Mouse (Mus musculus): ENCODE measurements at regions not wholly inside any gene's neighbourhood (a gene's known extent, or its start where the extent isn't known, plus 50 kb on each side); places are given as distances from the start of the nearest gene placed in this dataset.

DNA sequence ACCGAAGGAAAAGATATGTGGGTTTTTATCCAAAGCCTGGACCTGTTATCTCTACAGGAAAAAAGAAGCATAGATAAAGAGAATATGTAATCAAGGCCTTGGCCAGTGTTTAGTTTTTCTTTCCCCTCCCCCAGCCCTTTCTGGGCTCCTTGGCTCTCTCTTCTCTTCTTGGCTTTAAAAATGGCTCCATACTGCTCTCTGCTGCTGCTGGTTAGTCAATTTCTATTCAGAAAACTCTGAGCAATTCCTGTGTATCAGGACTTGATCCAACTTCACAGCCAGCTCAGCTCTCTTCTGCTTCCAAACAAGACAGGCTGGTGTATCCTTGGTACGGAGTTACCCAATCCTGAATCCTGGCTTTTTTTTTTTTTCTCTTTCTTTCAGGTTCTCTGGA is 689.4 kb upstream of the Ptbp2 start:
- DNase-seq (ENCODE audit: low read depth, low spot score): no peak
- no peak overlapping the region for H3K9ac ChIP-seq (ENCODE audit: control insufficient read depth, low read depth, low read length, poor library complexity, severe bottlenecking)
- no peak for TF ChIP-seq ELF1 (IDR thresholded peaks at IDR 0.05; ENCODE audit: low read depth, low read length)
- no peaks in the 10 kb centered on the region for H3K36me3 ChIP-seq (ENCODE audit: control insufficient read depth in 1 of 2, insufficient read depth in 2 of 2, low read length in 2 of 2)
- no peaks in the 10 kb centered on the region for H3K4me1 ChIP-seq (ENCODE audit: control insufficient read depth in 1 of 2, insufficient read depth in 2 of 2, low read length in 2 of 2)
- H3K27ac ChIP-seq (ENCODE audit: control insufficient read depth, low read depth, low read length): no peak overlapping the region
- no peaks in the 10 kb centered on the region for H3K27me3 ChIP-seq (ENCODE audit: control insufficient read depth in 1 of 2, insufficient read depth in 2 of 2, low read length in 2 of 2)
- no peaks in the 10 kb centered on the region for H3K9me3 ChIP-seq (replicated peaks; ENCODE audit: insufficient read depth, low read length)
- no peak overlapping the region for H3K4me3 ChIP-seq (ENCODE audit: control insufficient read depth in 1 of 2, insufficient read depth in 1 of 2, low read depth in 2 of 2, low read length in 2 of 2)
- H3K79me2 ChIP-seq (ENCODE audit: control insufficient read depth, insufficient read depth, low read length, poor library complexity): no peaks in the 10 kb centered on the region

DNA sequence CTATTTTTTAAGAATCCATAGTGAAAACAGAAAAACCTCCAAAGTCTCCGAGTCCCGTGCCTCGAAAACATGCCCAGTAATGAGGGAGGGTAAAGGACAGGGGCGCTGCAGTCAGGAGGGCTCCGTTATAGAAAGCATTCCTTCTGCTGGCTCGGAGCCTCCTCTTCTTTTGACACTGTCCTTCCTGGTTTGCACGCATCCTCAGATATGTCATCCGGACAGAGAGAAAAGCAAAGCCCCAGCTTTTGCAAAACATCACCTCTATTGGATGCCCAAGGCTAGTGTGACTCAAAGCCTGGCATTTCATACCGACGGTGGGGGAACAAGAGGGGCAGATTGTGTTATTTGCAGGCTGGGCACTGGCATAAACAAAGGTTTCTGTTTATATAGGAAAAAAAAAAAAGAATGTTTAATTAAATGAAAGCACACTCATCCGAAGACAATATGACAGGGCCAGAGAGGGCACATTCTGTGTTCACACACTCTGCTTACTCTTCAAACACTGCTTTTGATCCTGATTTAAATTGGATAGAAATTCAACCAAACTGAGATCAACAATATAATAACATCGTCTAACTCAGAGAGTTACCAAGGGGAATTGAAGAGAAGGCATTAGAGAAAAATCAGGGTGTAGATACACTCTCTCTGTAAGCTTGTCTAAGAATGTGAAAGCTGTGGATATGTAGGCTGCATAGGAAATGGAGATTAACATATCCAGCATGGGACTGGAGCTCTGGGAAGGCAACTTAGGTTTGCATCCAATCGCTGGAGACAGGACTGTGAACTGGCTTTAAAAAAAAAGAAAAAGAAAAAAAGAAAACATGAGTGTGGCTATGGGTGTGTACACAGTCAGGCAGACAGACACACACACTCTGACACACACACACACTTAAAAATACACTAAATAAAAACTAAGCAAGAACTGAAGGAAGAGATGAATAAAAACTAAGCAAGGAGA is 688.7 kb upstream of the Ptbp2 start:
- no peaks in the 10 kb centered on the region for H3K9me3 ChIP-seq (replicated peaks; ENCODE audit: insufficient read depth, low read length)
- no peaks in the 10 kb centered on the region for H3K79me2 ChIP-seq (ENCODE audit: control insufficient read depth, insufficient read depth, low read length, poor library complexity)
- no peaks in the 10 kb centered on the region for H3K4me1 ChIP-seq (ENCODE audit: control insufficient read depth in 1 of 2, insufficient read depth in 2 of 2, low read length in 2 of 2)
- no peak overlapping the region for H3K9ac ChIP-seq (ENCODE audit: control insufficient read depth, low read depth, low read length, poor library complexity, severe bottlenecking)
- no peaks in the 10 kb centered on the region for H3K36me3 ChIP-seq (ENCODE audit: control insufficient read depth in 1 of 2, insufficient read depth in 2 of 2, low read length in 2 of 2)
- H3K27ac ChIP-seq (ENCODE audit: control insufficient read depth, low read depth, low read length): no peak overlapping the region
- DNase-seq (ENCODE audit: low read depth, low spot score): no peak
- no peak overlapping the region for H3K4me3 ChIP-seq (ENCODE audit: control insufficient read depth in 1 of 2, insufficient read depth in 1 of 2, low read depth in 2 of 2, low read length in 2 of 2)
- TF ChIP-seq GABPA (IDR thresholded peaks at IDR 0.05; ENCODE audit: low read depth, low read length) (no peak), ELF1 (IDR thresholded peaks at IDR 0.05; ENCODE audit: low read depth, low read length) (no peak), ZKSCAN1 (IDR thresholded peaks at IDR 0.05; ENCODE audit: low read depth, low read length) (no peak), TBP (IDR thresholded peaks at IDR 0.05; ENCODE audit: low read depth, low read length) (no peak), MEF2A (IDR thresholded peaks at IDR 0.05; ENCODE audit: extremely low read depth, insufficient replicate concordance, low read depth, low read length, poor library complexity, severe bottlenecking) (no peak), TCF12 (IDR thresholded peaks at IDR 0.05; ENCODE audit: low read depth, low read length) (no peak), MAFK (IDR thresholded peaks at IDR 0.05; ENCODE audit: borderline replicate concordance, low read depth, low read length) (no peak), CHD1 (IDR thresholded peaks at IDR 0.05; ENCODE audit: low read depth, low read length) (no peak), MYB (IDR thresholded peaks at IDR 0.05; ENCODE audit: low read depth, low read length) (no peak), MAX (IDR thresholded peaks at IDR 0.05; ENCODE audit: low read length) (no peak), NRF1 (IDR thresholded peaks at IDR 0.05; ENCODE audit: insufficient read depth, low read depth, low read length, poor library complexity, severe bottlenecking) (no peak)
- H3K27me3 ChIP-seq (ENCODE audit: control insufficient read depth in 1 of 2, insufficient read depth in 2 of 2, low read length in 2 of 2): no peaks in the 10 kb centered on the region

DNA sequence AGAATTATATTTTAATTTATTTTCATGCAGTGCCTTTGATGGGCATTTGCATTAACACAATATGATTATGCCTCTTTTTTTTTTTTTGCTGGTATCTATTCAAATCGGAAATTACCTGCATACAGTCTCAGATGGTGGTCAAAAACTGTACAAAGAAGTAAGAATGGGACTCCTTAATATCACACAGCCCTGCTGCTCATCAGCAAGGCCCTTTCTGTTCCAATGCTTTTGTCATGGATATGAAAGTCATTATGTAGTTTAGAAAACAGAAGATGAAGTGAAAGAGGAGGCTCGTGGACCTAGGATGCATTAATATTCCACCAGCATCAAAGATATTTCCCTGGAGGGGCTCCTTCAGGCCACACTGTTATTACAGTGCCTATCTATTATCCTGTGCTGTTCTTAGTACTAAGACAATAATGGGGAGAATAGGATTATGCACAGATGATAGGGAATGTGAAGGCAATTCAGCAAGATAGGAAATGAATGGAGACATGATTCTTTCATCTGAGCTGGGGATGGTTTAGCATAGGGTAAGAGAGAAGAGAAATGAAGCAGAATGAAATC is 687.7 kb upstream of the Ptbp2 start:
- Histone ChIP-seq H3K4me3 (ENCODE audit: control insufficient read depth in 1 of 2, insufficient read depth in 1 of 2, low read depth in 2 of 2, low read length in 2 of 2) (no peak overlapping the region), H3K27ac (ENCODE audit: control insufficient read depth, low read depth, low read length) (no peak overlapping the region), H3K9ac (ENCODE audit: control insufficient read depth, low read depth, low read length, poor library complexity, severe bottlenecking) (no peak overlapping the region), H3K36me3 (ENCODE audit: control insufficient read depth in 1 of 2, insufficient read depth in 2 of 2, low read length in 2 of 2) (no peaks in the 10 kb centered on the region), H3K79me2 (ENCODE audit: control insufficient read depth, insufficient read depth, low read length, poor library complexity) (no peaks in the 10 kb centered on the region), H3K9me3 (replicated peaks; ENCODE audit: insufficient read depth, low read length) (no peaks in the 10 kb centered on the region), H3K4me1 (ENCODE audit: control insufficient read depth in 1 of 2, insufficient read depth in 2 of 2, low read length in 2 of 2) (no peaks in the 10 kb centered on the region), H3K27me3 (ENCODE audit: control insufficient read depth in 1 of 2, insufficient read depth in 2 of 2, low read length in 2 of 2) (no peaks in the 10 kb centered on the region)
- no peak for TF ChIP-seq SMC3 (IDR thresholded peaks at IDR 0.05; ENCODE audit: low read depth, low read length)
- TF ChIP-seq TAL1 (IDR thresholded peaks at IDR 0.05; ENCODE audit: low read length): no peak
- no peak for TF ChIP-seq MAFK (IDR thresholded peaks at IDR 0.05; ENCODE audit: borderline replicate concordance, low read depth, low read length)
- TF ChIP-seq ETS1 (IDR thresholded peaks at IDR 0.05; ENCODE audit: low read depth, low read length): no peak
- TF ChIP-seq MEF2A (IDR thresholded peaks at IDR 0.05; ENCODE audit: extremely low read depth, insufficient replicate concordance, low read depth, low read length, poor library complexity, severe bottlenecking): no peak
- TF ChIP-seq POLR2A (IDR thresholded peaks at IDR 0.05; ENCODE audit: control insufficient read depth in 1 of 2, insufficient read depth in 1 of 2, low read depth in 1 of 2, low read length in 2 of 2, poor library complexity in 1 of 2): no peak
- TF ChIP-seq KAT2A (conservative IDR thresholded peaks at IDR 0.05; ENCODE audit: low read depth, low read length): no peak
- TF ChIP-seq POLR2AphosphoS2 (IDR thresholded peaks at IDR 0.05; ENCODE audit: low read length): no peak
- no peak for TF ChIP-seq RAD21 (IDR thresholded peaks at IDR 0.05; ENCODE audit: low read depth, low read length)
- no peak for TF ChIP-seq UBTF (IDR thresholded peaks at IDR 0.05; ENCODE audit: borderline replicate concordance, insufficient read depth, low read depth, low read length)
- no peak for TF ChIP-seq TBP (IDR thresholded peaks at IDR 0.05; ENCODE audit: low read depth, low read length)
- TF ChIP-seq MAZ (IDR thresholded peaks at IDR 0.05; ENCODE audit: low read depth, low read length): no peak
- no peak for TF ChIP-seq MXI1 (IDR thresholded peaks at IDR 0.05; ENCODE audit: low read depth, low read length)
- TF ChIP-seq USF1 (IDR thresholded peaks at IDR 0.05; ENCODE audit: low read depth, low read length): no peak
- TF ChIP-seq ZMIZ1 (IDR thresholded peaks at IDR 0.05; ENCODE audit: low read depth, low read length): no peak
- DNase-seq (ENCODE audit: low read depth, low spot score): no peak

Data from MEL (cell line).